Mouse (Mus musculus) forebrain, embryonic 10.5 days (tissue): Measurements from ENCODE around the gene Gnptg. TPM values are rescaled to one million over a fixed set of nuclear protein-coding genes. Genes with fewer than 3 reads are reported as not detected.

Experiments used
- DNase-seq: peaks from one replicate; pipeline ENCODE4 v3.0.0-alpha.2; 2017; ENCODE audit warnings: low spot score; ENCODE audit errors: extremely low spot score
- H3K27ac ChIP-seq: fragments of 300-500 bp; sonication (generic); 2 replicates; pipeline ENCODE4 v1.5.1; 2016; ENCODE audit warnings: mild to moderate bottlenecking
- H3K27me3 ChIP-seq: fragments of 300-500 bp; sonication (generic); 2 replicates; pipeline ENCODE4 v1.6.1; 2016; ENCODE audit warnings: mild to moderate bottlenecking; ENCODE audit not compliant: poor library complexity, severe bottlenecking
- H3K36me3 ChIP-seq: fragments of 300-500 bp; sonication (generic); replicated peaks from 2 replicates; pipeline ENCODE4 v1.6.1; 2016; ENCODE audit warnings: mild to moderate bottlenecking, moderate library complexity
- H3K4me1 ChIP-seq: fragments of 300-500 bp; sonication (generic); 2 replicates; pipeline ENCODE4 v1.6.1; 2016
- H3K4me3 ChIP-seq: fragments of 300-500 bp; sonication (generic); 2 replicates; pipeline ENCODE4 v1.5.1; 2016; ENCODE audit warnings: mild to moderate bottlenecking, moderate library complexity
- H3K9me3 ChIP-seq: fragments of 300-500 bp; sonication (generic); 2 replicates; pipeline ENCODE4 v1.6.1; 2016; ENCODE audit warnings: mild to moderate bottlenecking, moderate library complexity
- whole genome bisulfite sequencing: fragments of 180-500 bp; shearing (Covaris S2); methylation state at CpG from one replicate; pipeline ENCODE4 v1.1.7; 2016; 5-methylcytosine and 5-hydroxymethylcytosine counted together
- polyA plus RNA-seq: library from polyadenylated mRNA; unstranded; fragments of >200 nt; fragmentation: Nextera tagmentation; extraction: Ambion mirVana; gene quantifications from 2 replicates; pipeline ENCODE4 v1.2.1, GENCODE M21; 2016

The Gnptg gene
- 57.2 and 60.0 TPM in 2 replicates for polyA plus RNA-seq

DNA sequence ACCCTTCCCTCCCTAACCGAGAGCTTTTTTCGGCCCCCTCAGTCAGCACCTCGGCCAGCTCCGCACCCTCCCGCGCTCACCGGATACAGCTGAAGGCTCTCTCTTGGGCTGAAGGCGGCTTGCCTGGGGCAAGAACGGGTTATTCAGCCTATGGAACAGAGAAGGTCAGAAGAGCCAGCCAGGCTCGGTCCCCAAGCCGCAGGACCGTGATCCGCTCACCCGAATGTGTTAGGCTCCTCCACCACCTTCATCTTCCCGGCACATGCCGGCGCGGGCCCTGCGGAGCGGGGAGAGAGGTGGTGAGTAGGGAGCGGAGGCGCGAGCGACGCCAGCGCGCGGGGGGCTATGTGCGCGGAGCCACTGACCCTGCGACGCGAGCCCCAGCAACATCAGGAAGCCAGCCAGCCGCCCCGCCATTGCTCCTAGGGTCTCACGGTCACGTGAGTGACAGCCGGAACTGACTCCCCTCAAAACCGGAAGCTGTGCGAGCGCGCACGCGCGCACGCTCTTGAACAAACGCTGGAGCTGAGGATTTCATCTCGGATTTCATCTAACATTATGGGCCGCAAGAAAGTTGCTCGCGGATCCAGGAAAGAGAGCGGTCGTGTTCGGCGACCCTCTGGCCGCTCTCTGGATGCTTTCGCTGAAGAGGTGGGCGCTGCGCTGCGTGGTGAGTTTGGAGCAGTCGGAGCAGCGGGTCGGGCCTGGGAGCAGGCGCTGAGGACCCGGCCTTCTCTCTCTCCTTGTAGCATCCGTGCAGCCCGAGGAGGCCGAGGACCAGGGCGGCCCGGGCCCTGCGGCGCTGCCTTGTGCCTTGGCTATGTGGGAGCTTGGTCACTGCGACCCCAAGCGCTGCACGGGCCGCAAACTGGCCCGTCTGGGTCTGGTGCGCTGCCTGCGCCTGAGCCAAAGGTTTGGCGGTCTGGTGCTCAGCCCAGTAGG lies at the start of gene Gnptg, which contains the start of gene Tsr3:
Gene Gnptg (minus strand): TSS at position 430 of the 942 bp plus-strand sequence.
Gene Tsr3 (plus strand): TSS at position 476 of the 942 bp plus-strand sequence.
- Histone ChIP-seq H3K27me3 (no peaks in the 10 kb centered on the region), H3K9me3 (no peaks in the 10 kb centered on the region), H3K27ac (peak within 1 kb of the TSS; percentile 91), H3K4me1 (peaks cover 27% of the 10 kb centered on the region), H3K36me3 (peaks cover 60% of the 10 kb centered on the region), H3K4me3 (peak within 1 kb of the TSS; percentile 65)
- DNase-seq = peak; percentile 92
- WGBS = under 1% methylated on average over 80 of the region's 80 CpGs

DNA sequence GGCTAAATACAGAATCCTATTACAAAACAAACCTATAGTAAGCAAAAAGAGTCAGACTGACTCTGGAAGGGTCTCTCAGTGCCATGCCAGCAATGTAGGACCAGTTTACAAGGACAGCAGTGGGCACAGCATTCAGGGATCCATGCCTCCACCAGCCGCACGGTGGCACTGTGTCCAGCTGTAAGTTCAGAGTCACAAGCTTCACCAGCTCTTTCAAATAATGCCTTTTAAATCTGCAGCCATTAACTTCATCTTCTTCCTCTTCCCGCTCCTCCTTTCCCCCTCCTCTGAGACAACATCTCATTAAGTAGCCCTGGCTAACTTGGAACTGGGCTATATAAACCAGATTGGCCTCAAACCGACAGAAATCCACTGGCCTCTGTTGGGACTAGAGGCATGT lies 48.9 kb upstream of the Gnptg start:
- no peaks in the 10 kb centered on the region for H3K4me1 ChIP-seq
- H3K27ac ChIP-seq = no peak overlapping the region
- no peak for DNase-seq
- no peaks in the 10 kb centered on the region for H3K9me3 ChIP-seq
- H3K36me3 ChIP-seq = no peaks in the 10 kb centered on the region
- H3K4me3 ChIP-seq = no peak overlapping the region
- no peaks in the 10 kb centered on the region for H3K27me3 ChIP-seq
- 27% methylated on average over 4 of the region's 4 CpGs for WGBS

DNA sequence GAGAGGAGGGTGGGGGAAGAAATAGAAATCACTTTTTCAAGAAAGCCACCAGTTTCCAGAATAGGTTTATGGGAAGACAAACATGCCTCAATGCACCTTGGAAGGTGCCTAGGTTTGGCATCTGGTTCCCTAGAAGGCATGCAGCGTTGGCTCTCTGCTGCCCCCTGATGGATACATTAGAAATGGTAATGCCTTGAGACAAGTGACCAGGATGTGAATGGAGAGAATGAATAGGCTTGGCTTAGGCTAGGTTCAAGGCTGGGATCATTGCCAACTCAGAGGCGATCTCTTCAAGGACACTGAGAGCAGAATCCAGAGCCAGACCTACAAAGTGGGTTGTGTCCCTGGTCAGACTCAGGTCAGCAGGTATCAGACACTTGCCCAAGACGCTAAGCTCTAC lies 45.1 kb upstream of the Gnptg start:
- no peaks in the 10 kb centered on the region for H3K4me1 ChIP-seq
- WGBS = 15% methylated on average over 3 of the region's 3 CpGs
- H3K36me3 ChIP-seq = no peaks in the 10 kb centered on the region

DNA sequence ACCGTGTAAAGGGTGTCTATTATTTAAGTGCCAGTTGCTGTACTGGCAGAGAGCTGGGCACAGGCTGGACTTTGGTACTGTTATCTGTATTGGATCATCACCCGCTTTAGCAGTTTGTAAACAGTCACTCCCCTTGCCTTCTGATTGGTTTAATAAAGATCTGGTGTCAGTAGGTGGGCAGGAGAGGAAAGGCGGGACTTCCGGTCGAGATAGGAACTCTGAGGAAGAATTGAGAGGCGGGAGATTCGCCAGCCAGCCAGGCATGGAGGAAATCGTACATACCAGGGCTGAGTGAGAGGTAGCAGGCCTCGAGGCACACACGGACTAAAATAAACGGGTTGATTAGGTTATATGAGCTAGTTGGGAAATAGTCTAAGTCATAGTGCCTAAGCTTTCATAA lies 42.2 kb upstream of the Gnptg start:
- no peaks in the 10 kb centered on the region for H3K36me3 ChIP-seq
- no peak for DNase-seq
- WGBS = 45% methylated on average over 11 of the region's 11 CpGs
- H3K27ac ChIP-seq = no peak overlapping the region
- H3K4me3 ChIP-seq = no peak overlapping the region
- no peaks in the 10 kb centered on the region for H3K4me1 ChIP-seq
- no peaks in the 10 kb centered on the region for H3K9me3 ChIP-seq
- no peaks in the 10 kb centered on the region for H3K27me3 ChIP-seq

More for the DNA sequence above, 45.1 kb upstream of the Gnptg start:
- peak; percentile 46 for DNase-seq
- H3K4me3 ChIP-seq = no peak overlapping the region
- H3K27me3 ChIP-seq = no peaks in the 10 kb centered on the region
- no peak overlapping the region for H3K27ac ChIP-seq
- no peaks in the 10 kb centered on the region for H3K9me3 ChIP-seq

DNA sequence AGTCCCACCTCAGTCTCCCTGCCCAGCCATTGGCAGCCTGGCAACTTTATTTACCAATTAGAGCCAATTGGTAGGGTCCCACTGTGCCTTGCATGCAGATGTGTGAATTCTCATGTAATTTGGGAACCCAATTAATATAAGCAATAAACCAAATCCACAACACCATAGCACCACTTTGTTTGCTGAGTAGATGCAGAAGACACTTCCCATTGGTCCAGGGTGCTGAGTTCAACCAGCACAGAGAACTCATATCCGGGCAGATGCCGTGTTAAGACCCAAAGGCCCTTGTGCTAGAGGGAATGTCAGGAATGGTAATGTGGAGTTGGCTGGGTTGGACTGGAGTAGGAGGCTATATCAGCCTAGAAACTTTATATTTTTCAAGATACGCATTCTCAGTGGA lies 35.9 kb upstream of the Gnptg start:
- WGBS = 94% methylated on average over 3 of the region's 3 CpGs
- Histone ChIP-seq H3K9me3 (no peaks in the 10 kb centered on the region), H3K27ac (no peak overlapping the region), H3K27me3 (no peaks in the 10 kb centered on the region), H3K4me1 (peaks cover 23% of the 10 kb centered on the region), H3K4me3 (no peak overlapping the region), H3K36me3 (peaks cover 11% of the 10 kb centered on the region)
- no peak for DNase-seq

DNA sequence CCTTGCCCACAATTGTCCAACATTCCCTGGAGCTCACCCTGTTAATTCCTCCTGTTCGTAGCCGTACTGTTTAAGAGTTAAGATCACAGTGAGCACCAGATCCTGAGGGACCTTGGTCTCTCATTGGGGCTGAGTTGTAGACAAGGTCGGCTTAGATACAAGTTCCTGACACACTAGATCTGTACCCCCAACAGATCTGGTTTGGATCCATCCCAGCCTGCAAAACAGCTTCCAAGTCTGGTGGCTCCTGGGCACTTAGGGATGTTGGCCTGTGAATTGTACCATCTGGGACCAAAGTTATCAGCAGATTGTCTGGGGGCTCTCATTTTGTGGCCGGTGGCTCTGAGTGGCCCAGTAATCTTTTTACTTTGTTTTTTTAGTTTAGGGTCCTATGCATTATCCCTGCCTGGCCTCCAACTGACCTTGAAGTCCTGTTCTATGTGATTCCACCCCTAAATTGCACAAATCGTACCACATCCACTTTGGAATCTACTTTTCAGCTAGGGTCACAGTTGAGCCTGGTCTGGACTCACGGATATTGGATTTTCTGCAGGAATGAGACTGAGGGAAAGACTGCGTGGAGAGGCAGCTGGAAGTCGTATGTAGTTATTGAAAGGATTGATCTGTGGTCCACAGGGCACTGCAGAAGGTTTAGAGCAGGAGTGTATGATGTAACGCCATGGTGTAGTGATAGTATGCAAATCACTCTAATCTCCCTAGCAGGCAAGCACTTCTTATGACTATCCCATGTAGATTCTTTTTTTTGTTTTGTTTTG lies 34.8 kb upstream of the Gnptg start, which contains the start of gene Ube2i:
Gene Ube2i (minus strand): TSS at position 52 of the 776 bp plus-strand sequence.
- H3K9me3 ChIP-seq = no peaks in the 10 kb centered on the region
- H3K27ac ChIP-seq = peak within 1 kb of the TSS; percentile 100
- peaks cover 22% of the 10 kb centered on the region for H3K36me3 ChIP-seq
- peaks cover 33% of the 10 kb centered on the region for H3K4me1 ChIP-seq
- no peak for DNase-seq
- H3K27me3 ChIP-seq = no peaks in the 10 kb centered on the region
- WGBS = 85% methylated on average over 9 of the region's 9 CpGs
- H3K4me3 ChIP-seq = peak within 1 kb of the TSS; percentile 71

DNA sequence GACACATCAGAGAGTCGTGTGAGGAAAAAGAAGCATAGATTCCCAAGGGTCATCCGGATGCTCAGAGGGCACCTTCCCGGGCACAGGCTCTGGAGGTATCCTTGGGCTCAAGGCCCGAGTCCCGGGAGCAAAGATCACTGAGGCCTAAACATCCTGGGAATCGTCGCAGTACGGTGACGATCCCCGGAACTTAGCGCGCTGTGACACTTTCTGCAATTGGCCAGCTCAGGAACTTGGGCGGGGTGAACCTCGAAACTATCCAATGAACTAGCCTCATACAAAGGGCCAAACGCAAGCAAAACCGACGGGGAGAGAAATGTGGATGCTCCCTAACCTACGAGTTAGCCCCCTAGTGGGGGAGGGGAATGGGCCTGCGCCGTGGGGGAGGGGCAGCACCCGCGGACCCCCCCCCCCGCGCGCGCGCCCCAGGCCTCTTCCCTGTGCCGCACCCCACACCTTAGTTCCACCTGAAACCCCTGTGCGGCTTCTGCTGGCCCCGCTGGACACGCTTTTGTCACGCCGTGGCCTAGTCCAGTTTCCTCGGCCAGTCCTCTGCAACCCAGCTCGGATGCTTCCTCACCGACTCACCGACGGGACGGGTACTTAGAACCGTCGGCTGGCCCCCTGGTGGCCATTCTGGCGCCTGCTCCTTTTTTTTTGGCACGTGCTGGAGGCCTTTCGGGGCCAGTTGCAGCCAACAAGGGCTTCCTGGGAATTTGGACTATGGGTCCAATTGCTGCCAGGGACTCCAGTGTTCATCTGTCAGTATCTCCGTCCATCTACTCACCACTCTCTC lies 34.0 kb upstream of the Gnptg start:
- WGBS = under 1% methylated on average over 45 of the region's 45 CpGs
- no peaks in the 10 kb centered on the region for H3K9me3 ChIP-seq
- H3K27ac ChIP-seq = peak overlapping the region; percentile 100

DNA sequence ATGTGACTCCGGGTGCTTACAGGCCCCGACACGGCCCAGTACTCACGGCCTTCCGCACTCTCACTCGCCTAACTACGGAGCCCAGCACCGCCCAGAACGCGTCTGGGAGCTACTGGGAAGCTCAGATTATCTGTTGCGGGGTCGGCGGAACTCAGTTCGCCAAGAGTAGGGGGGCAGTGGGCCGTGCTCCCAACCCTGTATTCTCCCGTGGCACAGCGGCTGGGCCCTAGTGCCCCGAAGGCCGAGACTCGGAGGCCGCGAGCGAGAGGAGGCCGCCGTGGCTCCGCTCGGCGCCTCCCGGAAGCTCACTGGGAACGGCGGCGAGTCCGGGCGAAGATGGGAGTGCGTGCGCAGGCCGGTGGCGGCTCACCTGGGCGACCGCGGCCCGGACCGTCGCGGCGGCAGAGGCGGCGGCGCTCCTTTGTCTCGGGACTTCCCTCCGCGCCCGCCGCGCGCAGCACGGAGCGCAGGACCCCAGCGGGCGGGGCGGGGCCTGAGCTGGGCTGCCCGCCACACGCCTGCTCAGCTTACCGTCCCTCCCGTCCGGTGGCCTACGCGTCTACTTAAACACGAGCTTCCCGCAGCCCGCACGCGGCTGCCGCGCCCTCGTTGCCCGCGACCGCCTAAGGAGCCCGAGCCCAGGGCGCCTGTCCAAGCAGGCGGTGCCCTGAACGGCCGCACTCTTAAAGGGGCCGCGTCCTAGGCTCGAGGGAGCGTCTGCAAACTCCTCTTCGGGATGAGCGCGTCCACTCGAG lies 33.2 kb upstream of the Gnptg start:
- WGBS = under 1% methylated on average over 90 of the region's 92 CpGs

More for the DNA sequence above, 34.0 kb upstream of the Gnptg start:
- Histone ChIP-seq H3K4me3 (peak overlapping the region; percentile 71), H3K27me3 (no peaks in the 10 kb centered on the region), H3K4me1 (peaks cover 40% of the 10 kb centered on the region), H3K36me3 (peaks cover 30% of the 10 kb centered on the region)
- peak; percentile 94 for DNase-seq

DNA sequence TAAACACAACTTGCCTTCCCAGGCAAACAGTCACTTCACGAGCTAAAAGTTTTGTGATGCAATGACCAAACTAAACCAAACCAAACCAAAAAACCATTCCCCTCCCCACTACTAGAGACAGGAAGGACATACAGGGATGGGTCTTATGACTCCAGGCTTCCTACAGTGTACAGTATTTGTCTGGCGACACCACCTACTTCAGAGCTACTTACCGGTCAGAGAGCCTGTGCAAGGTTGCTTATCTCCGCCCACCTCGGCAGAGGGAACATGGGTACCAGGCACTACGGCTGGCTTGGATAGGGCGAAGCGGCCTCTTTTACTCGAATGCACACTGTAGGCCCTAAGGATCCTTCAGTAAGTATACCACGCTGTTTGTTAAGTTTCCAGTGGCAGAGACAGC lies 32.4 kb upstream of the Gnptg start:
- H3K4me1 ChIP-seq = peaks cover 40% of the 10 kb centered on the region
- peaks cover 46% of the 10 kb centered on the region for H3K36me3 ChIP-seq
- DNase-seq = no peak
- H3K4me3 ChIP-seq = peak overlapping the region; percentile 71
- peak overlapping the region; percentile 100 for H3K27ac ChIP-seq
- 2% methylated on average over 10 of the region's 10 CpGs for WGBS
- H3K27me3 ChIP-seq = no peaks in the 10 kb centered on the region
- H3K9me3 ChIP-seq = no peaks in the 10 kb centered on the region

More for the DNA sequence above, 33.2 kb upstream of the Gnptg start:
- Histone ChIP-seq H3K36me3 (peaks cover 38% of the 10 kb centered on the region), H3K9me3 (no peaks in the 10 kb centered on the region), H3K27ac (peak overlapping the region; percentile 100), H3K4me3 (peak overlapping the region; percentile 71), H3K4me1 (peaks cover 40% of the 10 kb centered on the region), H3K27me3 (no peaks in the 10 kb centered on the region)
- peak; percentile 91 for DNase-seq

DNA sequence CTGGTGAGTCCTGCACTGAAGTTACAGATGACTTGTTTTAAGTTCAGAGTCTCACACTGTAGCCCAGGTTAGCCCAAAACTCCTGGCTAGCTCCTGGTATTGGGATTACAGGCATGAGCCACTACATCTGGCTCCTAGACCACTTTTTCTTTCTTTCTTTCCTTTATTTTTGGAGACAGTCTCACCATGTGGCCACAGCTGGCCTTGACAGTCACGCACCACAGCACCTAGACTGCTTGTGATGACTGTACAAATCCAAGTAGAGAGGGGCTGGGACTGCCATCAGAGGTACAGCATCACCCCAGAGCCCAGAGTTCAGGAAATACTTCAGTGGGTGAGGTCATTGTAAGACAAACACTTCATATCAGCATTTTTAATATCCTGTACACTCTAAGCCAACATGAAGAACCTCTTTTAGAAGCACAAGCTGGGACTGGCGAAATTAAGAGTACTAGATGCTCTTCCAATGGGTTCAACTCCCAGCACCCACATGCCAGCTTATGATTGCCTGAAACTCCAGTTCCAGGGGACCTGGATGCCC lies 30.9 kb upstream of the Gnptg start:
- DNase-seq = no peak
- H3K27ac ChIP-seq = no peak overlapping the region
- H3K27me3 ChIP-seq = no peaks in the 10 kb centered on the region
- H3K4me1 ChIP-seq = peaks cover 40% of the 10 kb centered on the region
- whole genome bisulfite sequencing = 94% methylated on average over 2 of the region's 2 CpGs
- peaks cover 61% of the 10 kb centered on the region for H3K36me3 ChIP-seq
- H3K9me3 ChIP-seq = no peaks in the 10 kb centered on the region
- peak overlapping the region; percentile 71 for H3K4me3 ChIP-seq

DNA sequence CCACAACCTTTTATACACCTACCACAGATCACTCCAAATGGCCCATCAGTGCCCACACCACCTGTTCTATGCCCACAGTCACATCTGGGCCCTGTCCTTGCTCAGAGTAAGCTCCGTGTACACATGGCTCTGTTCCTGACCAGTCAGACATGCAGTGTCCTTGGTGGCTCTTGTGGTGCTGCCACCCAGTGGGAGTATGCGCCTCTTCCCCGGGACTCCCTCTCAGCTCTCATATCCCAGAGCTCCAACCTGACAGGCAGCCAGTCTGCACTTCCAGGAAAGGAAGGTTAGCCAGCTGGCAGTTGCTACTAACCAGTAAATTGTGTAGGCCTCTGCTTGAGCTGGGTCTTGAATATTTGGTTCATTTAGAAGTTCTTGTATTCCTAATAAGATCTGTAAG lies 24.5 kb upstream of the Gnptg start:
- Histone ChIP-seq H3K4me3 (no peak overlapping the region), H3K4me1 (peaks cover 4% of the 10 kb centered on the region), H3K27me3 (no peaks in the 10 kb centered on the region), H3K27ac (no peak overlapping the region), H3K9me3 (no peaks in the 10 kb centered on the region), H3K36me3 (peaks cover 86% of the 10 kb centered on the region)
- WGBS = 77% methylated on average over 3 of the region's 3 CpGs
- no peak for DNase-seq
